Mouse (Mus musculus): ENCODE measurements around the gene Vmn1r143.
"Not testable (repeated sequence)": the region's sequence is repeated elsewhere in the genome, so short reads cannot be mapped to it uniquely, and the experiment has no call there.

The Vmn1r143 gene

DNA sequence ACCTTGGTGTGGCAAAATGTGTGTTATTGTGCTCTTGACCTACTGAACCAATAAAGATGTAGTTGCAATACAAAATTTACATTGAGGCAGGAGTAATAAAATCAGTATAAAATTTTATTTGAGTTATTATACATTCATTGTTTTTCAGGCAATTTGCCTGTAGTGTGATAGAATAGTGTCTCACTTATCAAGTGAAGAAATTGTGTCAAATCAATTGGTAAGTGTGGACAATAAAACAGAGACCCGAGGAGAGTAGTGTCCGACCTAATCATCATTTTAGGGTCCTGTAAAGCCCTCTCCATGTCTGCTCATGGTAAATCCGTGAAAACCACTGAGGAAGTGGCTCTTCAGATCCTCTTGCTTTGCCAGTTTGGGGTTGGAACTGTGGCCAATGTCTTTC is at the start of gene Vmn1r143:
TSS of gene Vmn1r143 (plus strand) at position 301 of the 400 bp plus-strand sequence.
- DNase-seq (ENCODE audit: low spot score in 2 of 2) = not testable (repeated sequence)

DNA sequence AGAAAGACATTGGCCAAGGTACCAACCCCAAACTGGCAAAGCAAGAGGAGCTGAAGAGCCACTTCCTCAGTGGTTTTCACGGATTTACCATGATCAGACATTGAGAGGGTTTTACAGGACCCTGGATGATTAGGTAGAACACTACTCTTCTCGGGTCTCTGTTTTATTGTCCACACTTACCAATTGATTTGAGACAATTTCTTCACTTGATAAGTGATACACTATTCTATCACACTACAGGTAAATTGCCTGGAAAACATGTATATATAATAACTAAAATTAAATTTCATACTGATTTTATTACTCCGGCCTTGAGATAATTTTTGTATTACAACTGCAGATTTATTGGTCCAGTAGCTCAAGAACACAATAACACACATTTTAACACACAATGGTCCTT is 25.2 kb upstream of the Vmn1r143 start, which contains the start of gene Vmn1r142:
TSS of gene Vmn1r142 (minus strand) at position 101 of the 400 bp plus-strand sequence.
- DNase-seq (ENCODE audit: low spot score in 2 of 2) = not testable (repeated sequence)

DNA sequence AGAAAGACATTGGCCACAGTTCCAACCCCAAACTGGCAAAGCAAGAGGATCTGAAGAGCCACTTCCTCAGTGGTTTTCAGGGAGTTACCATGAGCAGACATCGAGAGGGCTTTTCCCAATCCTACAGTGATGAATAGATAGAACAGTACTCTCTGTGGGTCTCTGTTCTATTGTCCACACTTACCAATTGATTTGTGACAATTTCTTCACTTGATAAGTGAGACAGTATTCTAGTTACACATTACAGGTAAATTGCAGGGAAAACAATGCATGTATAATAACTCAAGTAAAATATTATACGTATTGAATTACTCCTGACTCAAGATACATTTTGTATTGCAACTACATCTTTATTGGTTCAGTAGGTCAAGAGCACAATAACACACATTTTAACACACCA is 12.0 kb downstream of the Vmn1r143 start, which contains the start of gene Gm8653:
TSS of gene Gm8653 (minus strand) at position 101 of the 400 bp plus-strand sequence.
- not testable (repeated sequence) for DNase-seq (ENCODE audit: low spot score in 2 of 2)

DNA sequence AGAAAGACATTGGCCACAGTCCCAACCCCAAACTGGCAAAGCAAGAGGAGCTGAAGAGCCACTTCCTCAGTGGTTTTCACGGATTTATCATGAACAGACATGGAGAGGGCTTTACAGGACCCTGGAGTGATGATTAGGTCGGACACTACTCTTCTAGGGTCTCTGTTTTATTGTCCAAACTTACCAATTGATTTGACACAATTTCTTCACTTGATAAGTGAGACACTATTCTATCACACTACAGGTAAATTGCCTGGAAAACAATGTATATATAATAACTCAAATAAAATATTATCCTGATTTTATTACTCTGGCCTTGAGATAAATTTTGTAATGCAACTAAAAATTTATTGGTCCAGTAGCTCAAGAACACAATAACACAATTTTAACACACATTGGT is 40.2 kb downstream of the Vmn1r143 start, which contains the start of gene Gm8453:
TSS of gene Gm8453 (minus strand) at position 101 of the 400 bp plus-strand sequence.
- DNase-seq (ENCODE audit: low spot score in 2 of 2) = not testable (repeated sequence)

Data from frontal cortex, postnatal 10 days (tissue).